Mouse (Mus musculus): ENCODE data around the gene Akap9. TPM values are rescaled to one million over a fixed set of nuclear protein-coding genes. Genes with fewer than 3 reads are reported as not detected.
"Not testable (repeated sequence)": the region's sequence is repeated elsewhere in the genome, so short reads cannot be mapped to it uniquely, and the experiment has no call there.

Akap9 gene
- polyA plus RNA-seq, 1 experiment from 2014 or later = 106 TPM

- H3K4me3 ChIP-seq (ENCODE audit: low read length) = no peak overlapping the region
- no peak overlapping the region for H3K27ac ChIP-seq (ENCODE audit: low read depth, low read length)
- no peaks in the 10 kb centered on the region for H3K36me3 ChIP-seq (ENCODE audit: control insufficient read depth, insufficient read depth, low read length)
- H3K9me3 ChIP-seq (ENCODE audit: control insufficient read depth, low read length) = no peaks in the 10 kb centered on the region
- H3K27me3 ChIP-seq (ENCODE audit: control insufficient read depth, insufficient read depth, low read length) = no peaks in the 10 kb centered on the region
- H3K4me2 ChIP-seq (replicated peaks; ENCODE audit: low read depth, low read length) = no peak overlapping the region
- peaks cover 13% of the 10 kb centered on the region for H3K4me1 ChIP-seq (ENCODE audit: control insufficient read depth, insufficient read depth, low read length)
- no peak for ATAC-seq (ENCODE audit: low FRiP score, low TSS enrichment)
- no peak overlapping the region for H3K9ac ChIP-seq (ENCODE audit: low read depth, low read length)
- 71% methylated on average over 5 of the region's 5 CpGs for WGBS
These were observed 2.9 kb downstream of the Akap9 start for GRCm38 (mm10) chr5:3930760-3931159.

- Histone ChIP-seq H3K4me3 (ENCODE audit: low read length) (no peak overlapping the region), H3K4me1 (ENCODE audit: control insufficient read depth, insufficient read depth, low read length) (peaks cover 13% of the 10 kb centered on the region), H3K9ac (ENCODE audit: low read depth, low read length) (no peak overlapping the region; the same call in 1 of the 2 replicates), H3K4me2 (replicated peaks; ENCODE audit: low read depth, low read length) (no peak overlapping the region), H3K36me3 (ENCODE audit: control insufficient read depth, insufficient read depth, low read length) (no peaks in the 10 kb centered on the region), H3K9me3 (ENCODE audit: control insufficient read depth, low read length) (no peaks in the 10 kb centered on the region), H3K27ac (ENCODE audit: low read depth, low read length) (no peak overlapping the region), H3K27me3 (ENCODE audit: control insufficient read depth, insufficient read depth, low read length) (no peaks in the 10 kb centered on the region)
- no peak for ATAC-seq (ENCODE audit: low FRiP score, low TSS enrichment)
- 86% methylated on average over 3 of the region's 3 CpGs for WGBS
These were observed 3.8 kb downstream of the Akap9 start for GRCm38 (mm10) chr5:3931636-3932035.

GRCm38 (mm10) chr5:3933551-3933950, 5.7 kb downstream of the Akap9 start:
- no peak overlapping the region for H3K9ac ChIP-seq (ENCODE audit: low read depth, low read length)
- H3K27ac ChIP-seq (ENCODE audit: low read depth, low read length) = no peak overlapping the region
- H3K4me3 ChIP-seq (ENCODE audit: low read length) = no peak overlapping the region
- H3K4me1 ChIP-seq (ENCODE audit: control insufficient read depth, insufficient read depth, low read length) = peaks cover 13% of the 10 kb centered on the region
- 92% methylated on average over 3 of the region's 3 CpGs for WGBS
- no peak for ATAC-seq (ENCODE audit: low FRiP score, low TSS enrichment)
- no peaks in the 10 kb centered on the region for H3K27me3 ChIP-seq (ENCODE audit: control insufficient read depth, insufficient read depth, low read length)
- no peak overlapping the region for H3K4me2 ChIP-seq (replicated peaks; ENCODE audit: low read depth, low read length)
- no peaks in the 10 kb centered on the region for H3K36me3 ChIP-seq (ENCODE audit: control insufficient read depth, insufficient read depth, low read length)
- H3K9me3 ChIP-seq (ENCODE audit: control insufficient read depth, low read length) = no peaks in the 10 kb centered on the region

- no peaks in the 10 kb centered on the region for H3K4me1 ChIP-seq (ENCODE audit: control insufficient read depth, insufficient read depth, low read length)
- 91% methylated on average over 5 of the region's 5 CpGs for WGBS
- H3K27me3 ChIP-seq (ENCODE audit: control insufficient read depth, insufficient read depth, low read length) = no peaks in the 10 kb centered on the region
- H3K9ac ChIP-seq (ENCODE audit: low read depth, low read length) = no peak overlapping the region
- H3K36me3 ChIP-seq (ENCODE audit: control insufficient read depth, insufficient read depth, low read length) = no peaks in the 10 kb centered on the region
- no peak overlapping the region for H3K4me3 ChIP-seq (ENCODE audit: low read length)
- no peak for ATAC-seq (ENCODE audit: low FRiP score, low TSS enrichment)
- no peak overlapping the region for H3K4me2 ChIP-seq (replicated peaks; ENCODE audit: low read depth, low read length)
- no peaks in the 10 kb centered on the region for H3K9me3 ChIP-seq (ENCODE audit: control insufficient read depth, low read length)
- no peak overlapping the region for H3K27ac ChIP-seq (ENCODE audit: low read depth, low read length)
These were observed 7.4 kb downstream of the Akap9 start for GRCm38 (mm10) chr5:3935266-3935665.

GRCm38 (mm10) chr5:3935778-3936554, 8.1 kb downstream of the Akap9 start:
- Histone ChIP-seq H3K36me3 (ENCODE audit: control insufficient read depth, insufficient read depth, low read length) (no peaks in the 10 kb centered on the region), H3K27me3 (ENCODE audit: control insufficient read depth, insufficient read depth, low read length) (no peaks in the 10 kb centered on the region), H3K9ac (ENCODE audit: low read depth, low read length) (no peak overlapping the region), H3K4me3 (ENCODE audit: low read length) (no peak overlapping the region), H3K4me1 (ENCODE audit: control insufficient read depth, insufficient read depth, low read length) (no peaks in the 10 kb centered on the region), H3K27ac (ENCODE audit: low read depth, low read length) (no peak overlapping the region), H3K4me2 (replicated peaks; ENCODE audit: low read depth, low read length) (no peak overlapping the region), H3K9me3 (ENCODE audit: control insufficient read depth, low read length) (no peaks in the 10 kb centered on the region)
- 93% methylated on average over 8 of the region's 8 CpGs for WGBS
- no peak for ATAC-seq (ENCODE audit: low FRiP score, low TSS enrichment)

- Histone ChIP-seq H3K27ac (ENCODE audit: low read depth, low read length) (no peak overlapping the region), H3K9me3 (ENCODE audit: control insufficient read depth, low read length) (no peaks in the 10 kb centered on the region), H3K9ac (ENCODE audit: low read depth, low read length) (no peak overlapping the region), H3K4me1 (ENCODE audit: control insufficient read depth, insufficient read depth, low read length) (no peaks in the 10 kb centered on the region), H3K4me3 (ENCODE audit: low read length) (no peak overlapping the region), H3K27me3 (ENCODE audit: control insufficient read depth, insufficient read depth, low read length) (no peaks in the 10 kb centered on the region), H3K4me2 (replicated peaks; ENCODE audit: low read depth, low read length) (no peak overlapping the region), H3K36me3 (ENCODE audit: control insufficient read depth, insufficient read depth, low read length) (no peaks in the 10 kb centered on the region)
- WGBS = 86% methylated on average over 3 of the region's 3 CpGs
- ATAC-seq (ENCODE audit: low FRiP score, low TSS enrichment) = no peak
These were observed 11.1 kb downstream of the Akap9 start for GRCm38 (mm10) chr5:3938905-3939304.

- no peak for ATAC-seq (ENCODE audit: low FRiP score, low TSS enrichment)
- 95% methylated on average over 5 of the region's 5 CpGs for WGBS
- H3K27ac ChIP-seq (ENCODE audit: low read depth, low read length) = no peak overlapping the region
These were observed 11.5 kb downstream of the Akap9 start for GRCm38 (mm10) chr5:3939335-3939734.

GRCm38 (mm10) chr5:3941240-3941639, 13.4 kb downstream of the Akap9 start:
- Histone ChIP-seq H3K4me2 (replicated peaks; ENCODE audit: low read depth, low read length) (no peak overlapping the region), H3K27me3 (ENCODE audit: control insufficient read depth, insufficient read depth, low read length) (no peaks in the 10 kb centered on the region), H3K9ac (ENCODE audit: low read depth, low read length) (no peak overlapping the region), H3K4me3 (ENCODE audit: low read length) (no peak overlapping the region), H3K9me3 (ENCODE audit: control insufficient read depth, low read length) (no peaks in the 10 kb centered on the region), H3K27ac (ENCODE audit: low read depth, low read length) (no peak overlapping the region), H3K36me3 (ENCODE audit: control insufficient read depth, insufficient read depth, low read length) (no peaks in the 10 kb centered on the region), H3K4me1 (ENCODE audit: control insufficient read depth, insufficient read depth, low read length) (no peaks in the 10 kb centered on the region)
- 90% methylated on average over 2 of the region's 2 CpGs for WGBS
- ATAC-seq (ENCODE audit: low FRiP score, low TSS enrichment) = no peak

More at GRCm38 (mm10) chr5:3939335-3939734, 11.5 kb downstream of the Akap9 start:
- Histone ChIP-seq H3K4me2 (replicated peaks; ENCODE audit: low read depth, low read length) (no peak overlapping the region), H3K4me3 (ENCODE audit: low read length) (no peak overlapping the region), H3K4me1 (ENCODE audit: control insufficient read depth, insufficient read depth, low read length) (no peaks in the 10 kb centered on the region), H3K36me3 (ENCODE audit: control insufficient read depth, insufficient read depth, low read length) (no peaks in the 10 kb centered on the region), H3K9me3 (ENCODE audit: control insufficient read depth, low read length) (no peaks in the 10 kb centered on the region), H3K27me3 (ENCODE audit: control insufficient read depth, insufficient read depth, low read length) (no peaks in the 10 kb centered on the region), H3K9ac (ENCODE audit: low read depth, low read length) (no peak overlapping the region)

GRCm38 (mm10) chr5:3943169-3943568, 15.3 kb downstream of the Akap9 start:
- 72% methylated on average over 4 of the region's 4 CpGs for WGBS
- not testable (repeated sequence) for H3K4me3 ChIP-seq (ENCODE audit: low read length); H3K27ac ChIP-seq (ENCODE audit: low read depth, low read length); H3K9me3 ChIP-seq (ENCODE audit: control insufficient read depth, low read length); H3K4me1 ChIP-seq (ENCODE audit: control insufficient read depth, insufficient read depth, low read length); H3K36me3 ChIP-seq (ENCODE audit: control insufficient read depth, insufficient read depth, low read length); H3K27me3 ChIP-seq (ENCODE audit: control insufficient read depth, insufficient read depth, low read length); H3K9ac ChIP-seq (ENCODE audit: low read depth, low read length); H3K4me2 ChIP-seq (replicated peaks; ENCODE audit: low read depth, low read length); ATAC-seq (ENCODE audit: low FRiP score, low TSS enrichment)
